Mouse (Mus musculus): Measurements from ENCODE around the gene Cd2bp2. TPM values are rescaled to one million over a fixed set of nuclear protein-coding genes. Genes with fewer than 3 reads are reported as not detected.

Cd2bp2 gene
- polyA plus RNA-seq, 1 experiment from 2014 or later, result 22.8 TPM

DNA sequence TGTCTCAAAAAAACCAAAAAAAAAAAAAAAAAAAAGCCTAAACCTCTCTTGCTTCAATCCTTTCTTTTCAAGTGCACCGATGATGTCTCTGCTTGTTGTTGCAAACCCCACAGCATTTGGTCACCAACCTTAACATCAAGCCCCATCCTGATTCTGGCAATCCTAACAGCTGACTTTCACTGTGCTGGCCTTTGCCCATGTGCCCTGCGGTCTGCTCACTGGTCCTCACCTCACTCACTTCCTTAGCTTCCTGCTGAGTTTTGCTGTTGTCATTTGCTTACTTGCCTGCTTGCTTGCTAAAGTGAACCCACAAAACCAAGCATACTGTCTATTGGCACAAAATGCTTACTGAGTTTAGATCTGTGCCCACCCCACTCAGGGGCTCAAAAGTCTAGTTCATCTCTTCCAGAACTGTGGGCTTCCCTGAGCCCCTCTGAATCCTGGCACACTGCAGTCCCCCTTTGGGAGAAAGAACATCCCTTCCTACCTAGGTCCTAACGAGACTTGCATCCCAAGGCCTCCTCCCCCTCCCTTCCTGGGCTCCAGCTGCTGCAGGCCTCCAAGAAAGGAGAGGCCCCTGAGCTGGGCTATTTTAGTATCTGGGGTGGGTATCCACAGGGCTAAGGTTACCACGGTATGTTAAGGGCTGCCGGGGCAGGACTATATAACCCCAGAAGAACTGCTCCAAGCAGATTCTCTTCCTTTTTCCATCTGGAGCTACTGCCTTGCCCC, 15.3 kb upstream of the Cd2bp2 start:
- ATAC-seq (ENCODE audit: low FRiP score, low TSS enrichment) (no peak), DNase-seq (ENCODE audit: low spot score) (no peak)
- no peaks in the 10 kb centered on the region for H3K9me3 ChIP-seq (ENCODE audit: control insufficient read depth, low read length)
- TF ChIP-seq EP300 (optimal IDR thresholded peaks at IDR 0.05), result no peak
- TF ChIP-seq CTCF (IDR thresholded peaks at IDR 0.05; ENCODE audit: low read depth), result no peak
- no peaks in the 10 kb centered on the region for H3K36me3 ChIP-seq (ENCODE audit: control insufficient read depth, insufficient read depth, low read length)
- H3K9ac ChIP-seq (ENCODE audit: low read length), result no peak overlapping the region
- WGBS, result 79% methylated on average over 5 of the region's 5 CpGs
- H3K27me3 ChIP-seq (ENCODE audit: control insufficient read depth, insufficient read depth, low read length), result no peaks in the 10 kb centered on the region
- H3K4me3 ChIP-seq (ENCODE audit: low read depth, low read length), result no peak overlapping the region
- no peak overlapping the region for H3K4me2 ChIP-seq (replicated peaks; ENCODE audit: low read depth)
- no peak overlapping the region for H3K27ac ChIP-seq (replicated peaks)
- peaks cover 3% of the 10 kb centered on the region; the same call in 1 of the 2 replicates for H3K4me1 ChIP-seq (replicated peaks; ENCODE audit: control insufficient read depth, insufficient read depth)

DNA sequence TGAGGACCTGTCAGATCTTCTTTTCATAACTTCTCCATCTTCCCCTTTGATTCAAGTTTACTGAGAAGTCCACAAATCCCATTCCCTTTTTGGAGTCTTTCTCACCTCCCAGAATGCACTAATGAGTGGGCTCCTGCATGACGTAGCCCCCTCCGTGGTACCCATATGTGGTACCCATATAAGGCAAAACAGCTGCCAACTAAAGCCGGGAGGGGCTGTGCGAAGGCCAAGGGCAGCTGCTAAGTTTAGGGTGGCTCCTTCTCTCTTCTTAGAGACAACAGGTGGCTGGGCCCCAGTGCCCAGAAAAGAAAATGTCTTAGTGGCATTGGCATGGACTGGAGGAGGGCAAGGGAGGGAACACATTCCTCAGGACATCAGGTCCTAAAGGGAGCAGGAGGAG, 14.4 kb upstream of the Cd2bp2 start:
- WGBS, result 82% methylated on average over 4 of the region's 4 CpGs
- Histone ChIP-seq H3K36me3 (ENCODE audit: control insufficient read depth, insufficient read depth, low read length) (no peaks in the 10 kb centered on the region), H3K9ac (ENCODE audit: low read length) (no peak overlapping the region), H3K4me3 (ENCODE audit: low read depth, low read length) (no peak overlapping the region), H3K4me1 (replicated peaks; ENCODE audit: control insufficient read depth, insufficient read depth) (peaks cover 3% of the 10 kb centered on the region; the same call in 1 of the 2 replicates), H3K27me3 (ENCODE audit: control insufficient read depth, insufficient read depth, low read length) (no peaks in the 10 kb centered on the region), H3K27ac (replicated peaks) (no peak overlapping the region), H3K4me2 (replicated peaks; ENCODE audit: low read depth) (no peak overlapping the region), H3K9me3 (ENCODE audit: control insufficient read depth, low read length) (no peaks in the 10 kb centered on the region)
- DNase-seq (ENCODE audit: low spot score) (no peak), ATAC-seq (ENCODE audit: low FRiP score, low TSS enrichment) (no peak)
- no peak for TF ChIP-seq EP300 (optimal IDR thresholded peaks at IDR 0.05)

DNA sequence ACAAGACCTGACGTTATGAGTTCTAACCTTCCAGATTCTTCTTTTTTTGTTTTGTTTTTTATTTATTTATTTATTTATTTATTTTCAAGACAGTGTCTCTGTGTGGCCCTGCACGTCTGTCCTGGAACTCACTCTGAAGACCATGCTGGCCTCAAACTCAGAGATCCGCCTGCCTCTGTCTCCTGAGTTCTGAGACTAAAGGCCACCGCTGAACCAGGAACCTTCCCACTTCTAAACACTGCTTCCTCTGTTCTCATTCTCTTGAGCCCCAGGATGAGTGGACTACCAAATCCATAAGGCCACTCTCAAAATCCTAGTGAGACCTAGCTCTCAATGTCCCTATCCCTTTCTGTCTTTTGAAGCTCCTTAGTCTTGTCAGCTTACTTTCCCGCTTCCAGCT, 14.0 kb upstream of the Cd2bp2 start:
- no peak overlapping the region for H3K27ac ChIP-seq (replicated peaks)
- H3K4me3 ChIP-seq (ENCODE audit: low read depth, low read length), result no peak overlapping the region
- no peak overlapping the region for H3K4me2 ChIP-seq (replicated peaks; ENCODE audit: low read depth)
- TF ChIP-seq EP300 (optimal IDR thresholded peaks at IDR 0.05) (no peak), CTCF (IDR thresholded peaks at IDR 0.05; ENCODE audit: low read depth) (no peak)
- no peak overlapping the region for H3K9ac ChIP-seq (ENCODE audit: low read length)
- 77% methylated on average over 5 of the region's 5 CpGs for WGBS
- peaks cover 3% of the 10 kb centered on the region; the same call in 1 of the 2 replicates for H3K4me1 ChIP-seq (replicated peaks; ENCODE audit: control insufficient read depth, insufficient read depth)
- H3K9me3 ChIP-seq (ENCODE audit: control insufficient read depth, low read length), result no peaks in the 10 kb centered on the region
- no peaks in the 10 kb centered on the region for H3K27me3 ChIP-seq (ENCODE audit: control insufficient read depth, insufficient read depth, low read length)
- H3K36me3 ChIP-seq (ENCODE audit: control insufficient read depth, insufficient read depth, low read length), result no peaks in the 10 kb centered on the region
- ATAC-seq (ENCODE audit: low FRiP score, low TSS enrichment) (no peak), DNase-seq (ENCODE audit: low spot score) (no peak)

DNA sequence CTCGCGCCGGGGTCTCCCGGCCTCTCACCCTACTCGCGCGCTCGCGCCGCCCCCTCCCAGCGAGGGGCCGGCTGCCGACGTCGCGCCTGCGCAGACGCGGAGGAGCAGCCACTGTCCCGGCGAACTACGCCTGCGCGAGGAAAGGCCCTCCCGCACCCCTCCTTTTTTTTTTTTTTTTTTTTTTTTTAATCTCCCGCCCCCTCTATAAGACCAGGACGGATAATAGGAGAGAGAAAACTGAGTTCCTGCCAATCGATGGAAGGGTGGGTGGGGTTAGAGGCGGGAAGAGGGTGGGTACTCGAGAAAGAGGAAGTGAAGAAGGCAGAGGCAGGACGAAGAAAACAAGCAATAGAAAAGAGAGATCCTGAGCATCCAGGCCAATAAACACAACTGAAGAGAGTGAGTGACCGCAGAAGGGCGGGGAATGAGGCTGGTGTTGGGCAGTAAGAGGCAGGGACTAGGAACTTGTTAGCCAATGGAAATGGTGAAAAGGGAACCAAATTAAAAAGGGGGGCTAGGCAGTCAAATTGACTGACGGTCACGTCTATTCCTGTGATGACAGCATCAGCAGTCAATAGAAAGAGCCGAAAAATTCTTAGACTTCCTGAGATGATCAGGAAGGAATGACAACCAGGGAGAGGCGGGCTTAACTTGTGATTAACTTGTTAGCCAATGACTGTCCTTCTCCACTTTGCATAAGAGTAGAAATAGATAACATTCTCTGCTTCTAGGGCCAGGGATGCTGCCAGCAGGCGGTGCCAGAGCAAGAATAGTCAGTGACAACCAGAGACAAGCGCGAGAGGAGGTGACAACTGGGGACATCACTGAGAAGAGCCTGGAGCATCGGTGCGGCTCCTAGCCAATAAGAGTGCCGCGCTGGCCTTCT, 12.9 kb upstream of the Cd2bp2 start, which contains the start of gene Mylpf:
Gene Mylpf, plus strand, starts transcription at position 338 of the 886 bp plus-strand sequence.
- H3K9ac ChIP-seq (ENCODE audit: low read length), result peak within 1 kb of the TSS; percentile 92
- H3K9me3 ChIP-seq (ENCODE audit: control insufficient read depth, low read length), result no peaks in the 10 kb centered on the region
- TF ChIP-seq CTCF (IDR thresholded peaks at IDR 0.05; ENCODE audit: low read depth) (peak; percentile 75), EP300 (optimal IDR thresholded peaks at IDR 0.05) (no peak)
- 0 out of 2 replicates have a peak, but pooled peaks cover under 1% of the 10 kb centered on the region for H3K36me3 ChIP-seq (ENCODE audit: control insufficient read depth, insufficient read depth, low read length)
- WGBS, result 0% methylated on average over 35 of the region's 44 CpGs
- ATAC-seq (ENCODE audit: low FRiP score, low TSS enrichment) (peak; percentile 96), DNase-seq (ENCODE audit: low spot score) (peak; percentile 93)
- peak within 1 kb of the TSS; percentile 93 for H3K4me3 ChIP-seq (ENCODE audit: low read depth, low read length)
- peak within 1 kb of the TSS; percentile 91 for H3K27ac ChIP-seq (replicated peaks)
- no peaks in the 10 kb centered on the region for H3K27me3 ChIP-seq (ENCODE audit: control insufficient read depth, insufficient read depth, low read length)
- peaks cover 3% of the 10 kb centered on the region; the same call in 1 of the 2 replicates for H3K4me1 ChIP-seq (replicated peaks; ENCODE audit: control insufficient read depth, insufficient read depth)
- peak within 1 kb of the TSS; percentile 98 for H3K4me2 ChIP-seq (replicated peaks; ENCODE audit: low read depth)

DNA sequence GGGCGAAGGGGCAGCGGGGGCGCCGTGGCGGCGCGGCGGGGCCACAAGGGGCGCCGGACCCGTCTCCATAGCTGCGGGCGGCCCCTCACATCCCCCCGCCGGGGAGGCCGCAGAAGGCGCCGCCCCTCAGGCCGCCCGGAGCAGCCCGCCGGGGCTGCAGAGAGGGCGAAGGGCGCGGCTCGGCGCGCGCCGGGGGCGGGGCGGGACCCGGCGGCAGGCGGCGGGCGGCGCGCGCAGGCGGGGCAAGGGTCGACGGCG, 12.4 kb upstream of the Cd2bp2 start, which contains the start of gene Tbc1d10b:
Gene Tbc1d10b, minus strand, starts transcription at position 174 of the 258 bp plus-strand sequence.
- Histone ChIP-seq H3K9ac (ENCODE audit: low read length) (peak within 1 kb of the TSS; percentile 92), H3K27ac (replicated peaks) (peak within 1 kb of the TSS; percentile 91), H3K36me3 (ENCODE audit: control insufficient read depth, insufficient read depth, low read length) (peaks cover 5% of the 10 kb centered on the region), H3K4me1 (replicated peaks; ENCODE audit: control insufficient read depth, insufficient read depth) (peaks cover 3% of the 10 kb centered on the region; the same call in 1 of the 2 replicates), H3K9me3 (ENCODE audit: control insufficient read depth, low read length) (no peaks in the 10 kb centered on the region), H3K27me3 (ENCODE audit: control insufficient read depth, insufficient read depth, low read length) (no peaks in the 10 kb centered on the region), H3K4me2 (replicated peaks; ENCODE audit: low read depth) (peak within 1 kb of the TSS; percentile 98), H3K4me3 (ENCODE audit: low read depth, low read length) (peak within 1 kb of the TSS; percentile 93)
- ATAC-seq (ENCODE audit: low FRiP score, low TSS enrichment), result peak; percentile 44
- TF ChIP-seq CTCF (IDR thresholded peaks at IDR 0.05; ENCODE audit: low read depth) (no peak), EP300 (optimal IDR thresholded peaks at IDR 0.05) (no peak)
- no peak for DNase-seq (ENCODE audit: low spot score)
- 2% methylated on average over 9 of the region's 44 CpGs for WGBS

Data from stomach, postnatal 0 days (tissue).